Comparison of ENCODE assay signal across 21 mouse cellular contexts in genomic region chr4:129906016-129906415, GRCm38 (mm10). TPM values are rescaled to one million over a fixed set of nuclear protein-coding genes. Genes with fewer than 3 reads are reported as not detected.
DNase-seq lines count a peak whose midpoint lies in the region; ATAC-seq lines count a peak whose summit lies in the region.
"Had no signal": no experiment of that assay in that cellular context is flagged by ENCODE, and none has a peak within 500 bp of the region (broad histone marks: within the 10 kb centered on the region; RNA-seq: fewer than 3 reads in every experiment).

No protein-coding gene starts in this region.

- DNase-seq in adrenal gland, adult (ENCODE audit: inconsistent age in 2 of 2, low spot score in 1 of 2) = peak; percentile 76 to 92
- no peak for DNase-seq in adrenal gland, postnatal 4 days (ENCODE audit: low spot score in 2 of 2)
- no peak for DNase-seq in heart, postnatal 4 days
- peak; percentile 50 for DNase-seq in ovary, postnatal 36 days (ENCODE audit: low spot score)
- no peak for DNase-seq in ovary, postnatal 10 days (ENCODE audit: low spot score)
- no peak for DNase-seq in kidney, postnatal 14 days
- DNase-seq: cerebellum, adult 9-11 months; gastrocnemius, postnatal 36 days; kidney, postnatal 10 days had no signal

- no peak for ATAC-seq in heart, embryonic 15.5 days (replicated peaks; ENCODE audit: insufficient number of reproducible peaks, insufficient read depth, low FRiP score, low read depth)
- no peak for ATAC-seq in forebrain, embryonic 16.5 days
- ATAC-seq: CD4-positive, CD25-positive, alpha-beta regulatory T cell, adult 4 months; forebrain, embryonic 14.5 days; intestine, embryonic 16.5 days; lung, postnatal 0 days had no signal

- peak overlapping the region; percentile 33 for H3K4me2 ChIP-seq in heart, embryonic 15.5 days
- H3K4me2 ChIP-seq in forebrain, embryonic 16.5 days (ENCODE audit: low read length) = no peak overlapping the region
- H3K4me2 ChIP-seq: hindbrain, embryonic 14.5 days; liver, embryonic 15.5 days had no signal

- WGBS in heart, embryonic 15.5 days = 56% methylated on average over 13 of the region's 13 CpGs
- 83% methylated on average over 13 of the region's 13 CpGs for WGBS in forebrain, embryonic 16.5 days

- peak overlapping the region; percentile 57 for H3K27ac ChIP-seq in heart, embryonic 15.5 days
- H3K27ac ChIP-seq in forebrain, embryonic 16.5 days (ENCODE audit: low read length) = no peak overlapping the region
- H3K27ac ChIP-seq: hindbrain, embryonic 14.5 days; liver, embryonic 15.5 days; stomach, postnatal 0 days had no signal

- H3K27me3 ChIP-seq in heart, embryonic 15.5 days = no peaks in the 10 kb centered on the region
- no peaks in the 10 kb centered on the region for H3K27me3 ChIP-seq in forebrain, embryonic 16.5 days (replicated peaks; ENCODE audit: control insufficient read depth, insufficient read depth, low read length)
- H3K27me3 ChIP-seq: liver, embryonic 15.5 days had no signal

- H3K9ac ChIP-seq in heart, embryonic 15.5 days = peak overlapping the region; percentile 31
- H3K9ac ChIP-seq in forebrain, embryonic 16.5 days (replicated peaks; ENCODE audit: low read depth, low read length) = no peak overlapping the region
- H3K9ac ChIP-seq: hindbrain, embryonic 14.5 days; liver, embryonic 15.5 days had no signal

- H3K9me3 ChIP-seq in heart, embryonic 15.5 days (replicated peaks) = no peaks in the 10 kb centered on the region
- no peaks in the 10 kb centered on the region for H3K9me3 ChIP-seq in forebrain, embryonic 16.5 days (ENCODE audit: control insufficient read depth, low read length)
- H3K9me3 ChIP-seq: G1E; liver, embryonic 15.5 days had no signal

- H3K36me3 ChIP-seq in heart, embryonic 15.5 days = no peaks in the 10 kb centered on the region
- H3K36me3 ChIP-seq in forebrain, embryonic 16.5 days (ENCODE audit: control insufficient read depth, insufficient read depth) = no peaks in the 10 kb centered on the region
- H3K36me3 ChIP-seq: G1E; liver, embryonic 15.5 days had no signal

- peak overlapping the region; percentile 25 for H3K4me3 ChIP-seq in heart, embryonic 15.5 days
- no peak overlapping the region for H3K4me3 ChIP-seq in forebrain, embryonic 16.5 days (replicated peaks; ENCODE audit: low read length)
- H3K4me3 ChIP-seq: erythroblast, embryonic 14.5 days; liver, embryonic 15.5 days had no signal

- H3K4me1 ChIP-seq in heart, embryonic 15.5 days (replicated peaks) = peaks cover 36% of the 10 kb centered on the region
- no peaks in the 10 kb centered on the region for H3K4me1 ChIP-seq in forebrain, embryonic 16.5 days (replicated peaks; ENCODE audit: control insufficient read depth, insufficient read depth, low read length)

RNA-seq across cellular contexts. Expression of gene Spocd1, which starts 23.0 kb away (rescaled TPM):
- total RNA-seq in adrenal gland, postnatal 4 days (2021) = under 1 TPM; 0.62 to 0.64 TPM
- polyA plus RNA-seq in heart, embryonic 15.5 days (2015; fragmentation: Nextera tagmentation; extraction: Ambion mirVana) = 0.30 and 0.31 TPM in 2 replicates
- under 1 TPM in 1 of 2 experiments, not detected in 1; 0.11 TPM for total RNA-seq in heart, postnatal 4 days (2021)
- not detected in 2 replicates for polyA plus RNA-seq in forebrain, embryonic 16.5 days (2015; fragmentation: Nextera tagmentation; extraction: Ambion mirVana)
- total RNA-seq: G1E; gastrocnemius, postnatal 36 days; midbrain, postnatal 0 days had no signal
- polyA plus RNA-seq: CD4-positive, CD25-positive, alpha-beta regulatory T cell, adult 4 months; erythroblast, embryonic 14.5 days; forebrain, embryonic 14.5 days; G1E; hindbrain, embryonic 14.5 days; intestine, embryonic 16.5 days; liver, embryonic 15.5 days; lung, postnatal 0 days; stomach, postnatal 0 days had no signal

Comparison
In these comparisons a context has a peak if more than half of its experiments do, and no peak if none do; other contexts are left out.
1. DNase-seq: peak in adrenal gland, adult (2 of 2) and ovary, postnatal 36 days (single experiment); none in adrenal gland, postnatal 4 days (0 of 2), heart, postnatal 4 days (single experiment), ovary, postnatal 10 days (single experiment) and kidney, postnatal 14 days (single experiment).